Mouse (Mus musculus): ENCODE data around the gene Grk2.

GRCm38 (mm10) chr19:4319272-4319671, 13.2 kb upstream of the Grk2 start:
- no peak for TF ChIP-seq CTCF (IDR thresholded peaks at IDR 0.05; ENCODE audit: low read depth, low read length)
- no peak for TF ChIP-seq POLR2A (IDR thresholded peaks at IDR 0.05; ENCODE audit: extremely low read depth, insufficient read depth, low read length)

Data from liver, adult 2 months (tissue).